Mouse (Mus musculus) heart, embryonic 14.5 days (tissue): ENCODE measurements at regions not wholly inside any gene's neighbourhood (a gene's known extent, or its start where the extent isn't known, plus 50 kb on each side); places are given as distances from the start of the nearest gene placed in this dataset.

Experiments
- ATAC-seq: fragments of 200-750 bp; cut with Nextera tagmentation; 2 replicates; pipeline ENCODE4 v1.8.0; 2017; ENCODE audit warnings: low read depth, moderate TSS enrichment; ENCODE audit not compliant: insufficient number of reproducible peaks, insufficient read depth, low FRiP score
- H3K27ac ChIP-seq, 2 experiments: fragments of 200-500 bp in 1 of 2; fragments of 300-500 bp in 1 of 2; sonication (generic) in 1 of 2; replicated peaks in 1 of 2; 2 replicates each; pipeline ENCODE4 v1.5.1; 2012 to 2014; ENCODE audit warnings: low read depth in 2 of 2, low read length in 2 of 2, control low read depth in 1 of 2, mild to moderate bottlenecking in 1 of 2, mixed read lengths in 1 of 2; ENCODE audit not compliant: control insufficient read depth in 1 of 2, insufficient read depth in 1 of 2
- H3K27me3 ChIP-seq: fragments of 300-500 bp; sonication (generic); 2 replicates; pipeline ENCODE4 v1.6.1; 2014; ENCODE audit warnings: mild to moderate bottlenecking, low read length, control low read depth; ENCODE audit not compliant: control insufficient read depth, insufficient read depth
- H3K36me3 ChIP-seq: fragments of 300-500 bp; sonication (generic); 2 replicates; pipeline ENCODE4 v1.6.1; 2014; ENCODE audit warnings: mild to moderate bottlenecking, control low read depth, low read length, mixed read lengths; ENCODE audit not compliant: control insufficient read depth, insufficient read depth
- H3K4me1 ChIP-seq, 2 experiments: fragments of 200-500 bp in 1 of 2; fragments of 300-500 bp in 1 of 2; sonication (generic) in 1 of 2; 2 replicates each; pipeline ENCODE4 v1.6.1; 2012 to 2014; ENCODE audit warnings: low read length in 2 of 2, control low read depth in 1 of 2, mixed read lengths in 1 of 2; ENCODE audit not compliant: control insufficient read depth in 2 of 2, insufficient read depth in 2 of 2
- H3K4me2 ChIP-seq: fragments of 300-500 bp; sonication (generic); 2 replicates; pipeline ENCODE4 v1.6.1; 2014; ENCODE audit warnings: mild to moderate bottlenecking, low read length
- H3K4me3 ChIP-seq, 2 experiments: fragments of 200-500 bp in 1 of 2; fragments of 300-500 bp in 1 of 2; sonication (generic) in 1 of 2; 2 replicates each; pipeline ENCODE4 v1.5.1; 2012 to 2014; ENCODE audit warnings: low read length in 2 of 2, mild to moderate bottlenecking in 2 of 2, control low read depth in 1 of 2, low read depth in 1 of 2, moderate library complexity in 1 of 2; ENCODE audit not compliant: control insufficient read depth in 1 of 2, insufficient read depth in 1 of 2
- H3K9ac ChIP-seq: fragments of 300-500 bp; sonication (generic); 2 replicates; pipeline ENCODE4 v1.6.1; 2014; ENCODE audit warnings: mild to moderate bottlenecking, low read length
- H3K9me3 ChIP-seq: fragments of 300-500 bp; sonication (generic); 2 replicates; pipeline ENCODE4 v1.6.1; 2016; ENCODE audit warnings: low read length, control low read depth; ENCODE audit not compliant: control insufficient read depth
- WGBS: fragments of 180-500 bp; shearing (Covaris S2); extraction: QIAGEN DNeasy Blood & Tissue Kit; methylation state at CpG from one replicate; pipeline ENCODE4 v1.1.7; 2014; 5-methylcytosine and 5-hydroxymethylcytosine counted together

DNA sequence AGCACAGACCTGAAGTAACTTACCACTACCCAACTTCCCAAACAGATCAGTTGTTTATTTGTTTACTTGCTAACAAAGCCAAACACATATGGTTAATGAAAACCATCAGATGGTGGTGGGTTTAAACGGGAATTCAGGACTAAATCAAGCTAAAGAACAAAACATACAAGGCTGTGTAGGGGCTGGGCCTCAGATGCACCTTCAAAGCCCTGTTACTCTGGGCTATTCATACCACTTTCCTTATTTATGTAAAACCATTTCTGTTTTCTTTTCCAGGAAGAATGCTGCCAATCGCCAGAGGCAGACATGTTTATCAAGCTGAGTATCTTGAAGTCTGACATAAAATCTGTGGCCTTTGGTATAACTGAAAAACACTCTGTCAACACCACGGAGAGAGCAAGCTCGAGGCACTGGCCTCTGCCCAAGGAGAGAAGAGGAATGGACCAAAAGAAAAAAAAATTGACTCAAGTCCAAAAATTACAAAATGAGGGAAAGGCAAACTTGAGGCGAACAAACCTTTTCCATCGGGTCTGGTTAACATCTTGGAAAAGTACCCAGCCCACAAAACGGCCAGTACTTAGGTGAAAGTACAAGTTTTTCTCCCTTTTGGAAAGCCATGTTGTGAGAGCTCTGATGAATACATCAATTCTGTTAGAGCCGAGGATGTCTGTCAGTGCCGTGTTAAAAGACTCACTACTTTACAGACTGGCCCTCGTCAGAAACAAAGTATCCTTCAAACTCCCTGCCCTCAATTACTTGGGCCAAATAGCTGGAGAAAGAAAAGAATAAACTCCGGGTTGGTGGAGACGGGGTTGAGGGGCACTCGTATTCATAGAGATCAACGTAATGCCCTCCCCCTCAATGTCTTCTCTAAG, 270.0 kb upstream of the Nfe2l3 start:
- H3K9me3 ChIP-seq = no peaks in the 10 kb centered on the region
- ATAC-seq = 0 out of 2 replicates have a peak, but pooled peaks have one; percentile 26
- H3K4me3 ChIP-seq = no peak overlapping the region
- H3K36me3 ChIP-seq = no peaks in the 10 kb centered on the region
- peak overlapping the region; percentile 83 to 90 for H3K27ac ChIP-seq
- no peak overlapping the region for H3K9ac ChIP-seq
- H3K4me1 ChIP-seq = peaks cover 17 to 21% of the 10 kb centered on the region in 2 experiments
- H3K27me3 ChIP-seq = no peaks in the 10 kb centered on the region
- WGBS = 61% methylated on average over 14 of the region's 14 CpGs
- H3K4me2 ChIP-seq = no peak overlapping the region

DNA sequence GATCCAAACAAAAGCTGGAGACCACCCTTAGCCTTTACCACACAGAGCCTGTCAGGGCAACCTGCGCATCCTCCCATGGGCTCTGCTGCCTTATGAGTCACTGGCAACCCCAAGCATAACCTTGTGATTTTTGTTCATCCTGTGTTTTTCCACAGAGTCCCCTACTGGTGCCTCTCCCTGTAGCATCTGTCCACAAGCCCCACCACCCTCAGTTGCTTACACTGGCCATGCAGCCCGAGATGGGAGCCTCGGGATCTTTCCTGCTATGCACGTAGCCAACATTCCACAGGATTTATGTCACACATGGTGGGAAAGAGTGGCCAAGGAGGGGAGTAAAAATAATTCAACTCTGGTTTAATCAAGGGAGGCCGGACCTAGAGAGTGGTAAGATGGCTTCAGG, 269.2 kb upstream of the Nfe2l3 start:
- Histone ChIP-seq H3K27ac (peak overlapping the region; percentile 83 to 90), H3K4me2 (no peak overlapping the region), H3K27me3 (no peaks in the 10 kb centered on the region), H3K9me3 (no peaks in the 10 kb centered on the region), H3K36me3 (no peaks in the 10 kb centered on the region), H3K4me1 (peaks cover 17 to 21% of the 10 kb centered on the region in 2 experiments), H3K4me3 (no peak overlapping the region), H3K9ac (no peak overlapping the region)
- peak; percentile 51 for ATAC-seq
- WGBS = 24% methylated on average over 5 of the region's 5 CpGs

DNA sequence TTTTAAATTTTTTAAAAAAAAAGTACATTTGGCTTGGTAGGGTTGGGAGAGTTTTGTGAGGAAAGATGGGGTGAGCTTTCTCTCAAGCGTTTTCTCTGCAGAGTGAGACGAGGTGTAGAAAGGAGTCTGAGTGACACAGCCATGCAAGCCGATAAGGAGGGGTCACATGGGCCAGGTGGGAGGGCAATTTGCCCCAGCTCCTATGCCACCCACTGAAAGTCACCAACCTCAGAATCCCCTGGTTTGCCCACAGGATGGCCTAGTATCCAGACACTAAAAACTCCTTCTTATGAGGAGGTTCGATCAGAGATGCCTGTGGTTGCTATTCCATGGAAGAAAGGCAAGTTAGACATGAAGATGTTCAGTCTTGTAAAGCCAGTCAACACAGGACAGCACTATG, 268.6 kb upstream of the Nfe2l3 start:
- Histone ChIP-seq H3K4me3 (no peak overlapping the region; a peak in 1 of 4 replicates), H3K4me1 (peaks cover 19 to 27% of the 10 kb centered on the region in 2 experiments), H3K9ac (peak overlapping the region; percentile 3; the same call in 1 of the 2 replicates), H3K27ac (peak overlapping the region; percentile 48 to 71), H3K27me3 (no peaks in the 10 kb centered on the region), H3K36me3 (no peaks in the 10 kb centered on the region), H3K9me3 (no peaks in the 10 kb centered on the region), H3K4me2 (peak overlapping the region; percentile 40)
- ATAC-seq = no peak
- WGBS = 33% methylated on average over 4 of the region's 4 CpGs

DNA sequence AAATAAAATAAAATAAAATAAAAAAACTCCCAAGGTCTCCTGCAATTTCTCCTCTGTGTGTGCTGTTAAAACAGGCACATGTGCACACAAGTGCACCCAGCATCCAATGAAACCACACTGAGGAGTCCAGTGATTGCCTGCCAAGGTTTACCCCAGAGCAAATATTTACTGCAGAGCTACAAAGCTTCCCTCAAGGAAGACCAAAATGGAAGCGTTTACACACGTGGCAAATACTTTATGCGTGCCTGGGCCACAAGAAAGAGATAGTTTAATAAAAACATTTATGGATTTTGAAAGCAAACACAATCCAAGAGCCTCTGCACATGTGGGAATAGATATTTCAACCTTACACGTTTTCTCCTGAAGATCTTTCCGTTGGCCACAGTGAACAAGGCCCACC, 265.4 kb upstream of the Nfe2l3 start:
- H3K4me3 ChIP-seq = no peak overlapping the region
- ATAC-seq = no peak
- no peaks in the 10 kb centered on the region for H3K9me3 ChIP-seq
- H3K36me3 ChIP-seq = no peaks in the 10 kb centered on the region
- no peaks in the 10 kb centered on the region for H3K27me3 ChIP-seq
- H3K9ac ChIP-seq = no peak overlapping the region
- peaks cover 20 to 37% of the 10 kb centered on the region in 2 experiments for H3K4me1 ChIP-seq
- peak overlapping the region; percentile 35 to 67; a peak in 1 of 4 replicates for H3K27ac ChIP-seq
- H3K4me2 ChIP-seq = no peak overlapping the region
- 77% methylated on average over 5 of the region's 5 CpGs for WGBS

DNA sequence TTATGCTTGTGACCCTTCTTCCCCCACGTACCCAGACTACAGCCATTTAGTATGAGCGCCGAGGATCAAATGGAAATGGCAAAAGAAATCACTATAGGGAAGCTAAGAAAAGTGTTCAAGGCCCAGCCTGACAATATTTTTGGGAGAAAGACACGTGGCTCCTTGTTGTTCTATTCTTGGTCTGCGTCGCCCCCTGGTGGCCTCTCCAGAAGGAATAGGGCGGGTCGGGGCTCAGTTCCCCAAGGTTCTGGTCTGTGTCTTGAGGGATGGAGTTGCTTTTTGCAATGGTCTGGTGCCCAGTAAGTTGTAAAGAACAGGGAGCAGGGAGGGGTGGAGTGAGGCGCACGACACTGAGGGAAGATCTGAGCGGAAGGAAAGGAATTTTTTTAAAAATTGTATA, 264.4 kb upstream of the Nfe2l3 start:
- H3K4me3 ChIP-seq = peak overlapping the region in 1 of 2 experiments; percentile 43; a peak in 2 of 4 replicates
- H3K4me2 ChIP-seq = peak overlapping the region; percentile 80
- no peaks in the 10 kb centered on the region for H3K27me3 ChIP-seq
- peak overlapping the region; percentile 67 to 87; a peak in 3 of 4 replicates for H3K27ac ChIP-seq
- peak overlapping the region; percentile 78 for H3K9ac ChIP-seq
- no peak for ATAC-seq
- peaks cover 20 to 40% of the 10 kb centered on the region in 2 experiments for H3K4me1 ChIP-seq
- no peaks in the 10 kb centered on the region for H3K36me3 ChIP-seq
- no peaks in the 10 kb centered on the region for H3K9me3 ChIP-seq
- WGBS = 1% methylated on average over 11 of the region's 11 CpGs

DNA sequence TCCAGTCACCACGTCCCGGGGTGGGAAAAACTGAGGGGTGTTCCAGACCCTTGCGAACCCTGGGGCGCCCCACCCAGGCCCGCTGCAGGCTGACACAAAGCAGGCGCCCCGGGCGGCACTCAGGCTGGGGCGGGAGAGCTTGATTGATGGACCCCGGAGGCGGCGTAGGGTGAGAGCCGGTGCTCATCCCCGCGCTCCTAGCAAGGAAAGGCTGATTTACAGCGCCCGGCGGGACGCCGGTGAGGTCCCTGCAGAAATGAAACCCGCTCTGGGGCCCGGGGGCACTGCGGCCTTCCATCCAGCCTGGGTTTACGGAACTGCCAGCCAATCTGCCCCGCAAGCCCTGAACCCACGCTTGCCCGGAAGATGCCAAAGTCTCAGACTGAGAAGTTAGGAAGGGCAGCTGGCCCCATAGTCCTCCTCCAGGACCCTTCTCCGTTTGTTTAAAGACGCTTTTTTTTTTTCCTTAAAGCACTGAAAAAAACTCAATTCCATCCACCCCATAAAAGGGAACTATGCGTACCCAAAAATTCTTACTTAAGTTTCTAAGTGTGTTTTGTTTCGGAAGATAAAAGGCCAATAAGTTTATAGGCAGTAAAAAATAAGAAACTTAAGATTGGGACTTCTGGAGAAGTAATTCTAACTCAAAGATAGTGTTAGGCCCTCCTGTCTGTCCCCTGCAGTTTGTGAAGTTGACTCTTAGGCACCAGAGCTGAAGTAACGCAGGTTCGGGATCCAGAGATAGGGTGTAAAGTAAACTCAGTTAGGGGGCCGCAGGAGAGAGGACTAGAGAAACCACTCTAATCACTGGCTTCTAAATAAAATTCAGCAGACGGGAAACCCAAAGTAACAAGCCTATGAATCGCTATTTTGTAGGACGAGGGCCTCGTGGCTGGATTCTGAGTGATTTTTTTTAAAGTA, 263.4 kb upstream of the Nfe2l3 start:
- peaks cover 20 to 36% of the 10 kb centered on the region in 2 experiments for H3K4me1 ChIP-seq
- peak overlapping the region; percentile 80 for H3K4me2 ChIP-seq
- H3K27ac ChIP-seq = peak overlapping the region; percentile 87 to 90
- no peaks in the 10 kb centered on the region for H3K9me3 ChIP-seq
- no peaks in the 10 kb centered on the region for H3K27me3 ChIP-seq
- no peak for ATAC-seq
- WGBS = 10% methylated on average over 38 of the region's 38 CpGs
- peak overlapping the region; percentile 78 for H3K9ac ChIP-seq
- H3K4me3 ChIP-seq = peak overlapping the region; percentile 43 to 48
- H3K36me3 ChIP-seq = no peaks in the 10 kb centered on the region

DNA sequence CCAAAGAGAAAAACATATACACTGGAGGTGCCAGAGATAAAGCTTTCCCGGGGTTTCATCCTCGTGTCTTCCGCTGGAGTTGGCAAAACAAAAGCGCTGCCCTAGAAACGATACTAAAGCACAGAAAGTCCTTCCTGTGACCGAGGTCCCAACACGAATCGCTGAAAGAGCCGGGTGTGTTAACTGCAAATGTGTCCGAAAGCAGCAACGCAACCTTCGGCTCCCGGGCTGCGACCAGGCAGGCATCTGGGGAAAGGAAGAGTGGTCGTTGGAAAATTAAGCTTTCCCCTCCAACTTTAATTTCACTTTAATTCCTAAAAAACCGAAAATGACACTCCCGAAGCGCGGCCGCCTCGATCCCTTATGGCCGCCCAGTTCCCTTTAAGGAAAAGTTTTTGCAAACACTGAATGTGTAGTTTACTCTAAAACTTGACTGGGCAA, 262.5 kb upstream of the Nfe2l3 start:
- peak overlapping the region; percentile 87 to 90 for H3K27ac ChIP-seq
- no peaks in the 10 kb centered on the region for H3K9me3 ChIP-seq
- no peak for ATAC-seq
- H3K27me3 ChIP-seq = peaks cover 8% of the 10 kb centered on the region; the same call in 1 of the 2 replicates
- peak overlapping the region; percentile 78 for H3K9ac ChIP-seq
- H3K36me3 ChIP-seq = no peaks in the 10 kb centered on the region
- peaks cover 25 to 42% of the 10 kb centered on the region in 2 experiments for H3K4me1 ChIP-seq
- peak overlapping the region; percentile 34 to 36 for H3K4me3 ChIP-seq
- peak overlapping the region; percentile 80 for H3K4me2 ChIP-seq
- under 1% methylated on average over 22 of the region's 22 CpGs for WGBS
